Mouse (Mus musculus) mouse trophoblast stem cell (cell line): ENCODE measurements around the gene Igsf11.

Experiments
- in situ Hi-C, 2 experiments: fragments of 300-500 bp; cut with MseI, MboI; formaldehyde crosslinking; loops; 2 replicates in 1 of 2; 3 replicates in 1 of 2; pipeline ENCODE4 v1.15.1; 2025

Igsf11 gene

DNA sequence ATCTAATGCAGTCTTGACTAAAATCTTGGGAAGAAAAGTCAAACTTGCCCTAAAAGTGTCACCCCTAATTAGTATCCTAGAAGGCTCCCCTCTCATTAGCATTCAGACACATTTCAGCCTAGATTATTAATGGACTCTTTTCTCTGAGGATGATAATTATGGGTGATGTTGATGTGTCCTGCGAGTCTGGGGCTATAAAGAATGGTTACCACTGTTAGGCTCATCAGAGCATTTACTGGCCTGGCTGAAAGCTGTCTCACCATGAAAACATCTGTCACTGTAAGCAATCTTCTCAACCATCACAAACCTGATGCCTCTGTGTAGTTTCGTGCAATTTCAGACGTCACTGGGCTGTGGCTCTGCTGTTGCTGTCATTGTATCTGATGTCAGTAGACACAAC lies 179.0 kb downstream of the Igsf11 start:
- in situ Hi-C loops = loop anchor here in 1 of 2 experiments (25.0 kb wide), 1 partner anchor 434 kb away; no protein-coding TSS in a partner anchor
